Mouse (Mus musculus): Measurements from ENCODE around the gene Pla2g10.

DNA sequence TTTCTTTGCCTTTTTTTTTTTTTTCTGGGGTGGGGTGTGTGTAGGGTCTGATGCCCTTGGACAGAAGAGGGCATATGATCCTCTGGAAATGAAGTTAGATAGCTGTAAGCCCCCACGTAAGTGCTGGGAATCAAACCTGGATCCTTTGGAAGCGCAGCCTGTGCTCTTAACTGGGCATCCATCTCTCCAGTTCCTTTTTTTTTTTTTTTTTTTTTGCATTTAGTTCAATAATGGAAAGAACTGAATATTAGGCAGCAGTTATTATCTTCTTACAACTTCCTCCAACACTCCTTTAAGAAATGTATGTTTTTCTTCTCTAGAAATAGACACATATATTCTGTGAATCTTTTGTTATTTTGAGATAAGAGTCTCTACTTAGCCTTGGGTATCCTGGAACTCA, 27.0 kb upstream of the Pla2g10 start:
- TF ChIP-seq CTCF (IDR thresholded peaks at IDR 0.05), result no peak
- no peak for TF ChIP-seq POLR2A (IDR thresholded peaks at IDR 0.05; ENCODE audit: insufficient read depth, low read depth, low read length)
- no peak for TF ChIP-seq EP300 (IDR thresholded peaks at IDR 0.05; ENCODE audit: insufficient read depth, low read depth, low read length)
